In the genomic region with DNA sequence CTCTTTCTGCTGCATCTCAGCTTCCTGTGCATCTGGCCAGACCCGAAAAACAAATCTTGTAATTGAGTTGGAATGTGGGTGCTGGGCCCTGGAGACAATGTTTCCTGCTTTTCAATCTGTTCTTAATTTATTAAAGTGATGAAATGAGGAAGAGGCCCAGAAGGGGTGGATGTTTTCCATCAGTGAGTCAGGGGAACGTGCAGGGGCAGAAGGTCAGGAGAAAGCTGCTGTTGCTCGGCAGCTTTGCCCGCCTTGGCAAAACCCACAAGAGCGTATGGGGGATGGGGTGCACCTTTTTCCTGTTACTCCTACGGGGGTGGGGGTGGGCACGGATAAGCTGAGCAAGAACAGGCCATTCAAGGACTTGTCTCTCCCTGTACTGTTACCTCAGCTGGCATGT, we compare ENCODE assay signal across 7 mouse cellular contexts.
DNase-seq lines count a peak whose midpoint lies in the region; ATAC-seq and TF ChIP-seq lines count a peak whose summit lies in the region.

No protein-coding gene starts in this region.

- no peak overlapping the region for H3K27ac ChIP-seq in kidney, embryonic 14.5 days (ENCODE audit: low read depth, low read length)

- H3K9ac ChIP-seq in kidney, embryonic 14.5 days (ENCODE audit: low read depth, low read length): no peak overlapping the region

- peaks cover 6% of the 10 kb centered on the region; the same call in 1 of the 2 replicates for H3K4me1 ChIP-seq in kidney, embryonic 14.5 days (ENCODE audit: control insufficient read depth, insufficient read depth, low read length)

- H3K9me3 ChIP-seq in kidney, embryonic 14.5 days (ENCODE audit: control insufficient read depth, low read length): no peaks in the 10 kb centered on the region

- H3K4me2 ChIP-seq in kidney, embryonic 14.5 days (replicated peaks; ENCODE audit: low read depth, low read length): no peak overlapping the region

- no peaks in the 10 kb centered on the region for H3K27me3 ChIP-seq in kidney, embryonic 14.5 days (ENCODE audit: control insufficient read depth, insufficient read depth, low read length)

- TF ChIP-seq POLR2A in brain, embryonic 14.5 days (IDR thresholded peaks at IDR 0.05; ENCODE audit: borderline replicate concordance, extremely low read depth, insufficient read depth, insufficient read length, poor library complexity, severe bottlenecking): no peak

- no peak overlapping the region for H3K4me3 ChIP-seq in kidney, embryonic 14.5 days (ENCODE audit: low read length)

- 5% methylated on average over 7 of the region's 7 CpGs for WGBS in kidney, embryonic 14.5 days

- no peak for DNase-seq in kidney, adult 9 months
- peak; percentile 47 for DNase-seq in brain, embryonic 14.5 days (ENCODE audit: low read depth)
- peak; percentile 78 for DNase-seq in forelimb bud, embryonic 11.5 days (ENCODE audit: low read depth, low spot score)
- DNase-seq in mesoderm, embryonic 11.5 days (ENCODE audit: low read depth, low spot score): peak; percentile 72
- DNase-seq in spleen, adult 18-20 months: no peak
- DNase-seq in gastrocnemius, postnatal 25 days: no peak

- no peak for TF ChIP-seq CTCF in brain, embryonic 14.5 days (IDR thresholded peaks at IDR 0.05; ENCODE audit: borderline replicate concordance, extremely low read depth, insufficient read depth, insufficient read length)

- no peaks in the 10 kb centered on the region for H3K36me3 ChIP-seq in kidney, embryonic 14.5 days (ENCODE audit: control insufficient read depth, insufficient read depth, low read length)

- ATAC-seq in kidney, embryonic 14.5 days (ENCODE audit: low FRiP score, low TSS enrichment): peak; percentile 74

Comparison
In these comparisons a context has a peak if more than half of its experiments do, and no peak if none do; other contexts are left out.
1. DNase-seq: peak in brain, embryonic 14.5 days (single experiment), forelimb bud, embryonic 11.5 days (single experiment) and mesoderm, embryonic 11.5 days (single experiment); none in kidney, adult 9 months (single experiment), spleen, adult 18-20 months (0 of 2) and gastrocnemius, postnatal 25 days (single experiment).